Mouse (Mus musculus): ENCODE data around the gene Pcdh19. TPM values are rescaled to one million over a fixed set of nuclear protein-coding genes. Genes with fewer than 3 reads are reported as not detected.

Pcdh19 gene
- total and polyA plus RNA-seq, 3 experiments: not detected

DNA sequence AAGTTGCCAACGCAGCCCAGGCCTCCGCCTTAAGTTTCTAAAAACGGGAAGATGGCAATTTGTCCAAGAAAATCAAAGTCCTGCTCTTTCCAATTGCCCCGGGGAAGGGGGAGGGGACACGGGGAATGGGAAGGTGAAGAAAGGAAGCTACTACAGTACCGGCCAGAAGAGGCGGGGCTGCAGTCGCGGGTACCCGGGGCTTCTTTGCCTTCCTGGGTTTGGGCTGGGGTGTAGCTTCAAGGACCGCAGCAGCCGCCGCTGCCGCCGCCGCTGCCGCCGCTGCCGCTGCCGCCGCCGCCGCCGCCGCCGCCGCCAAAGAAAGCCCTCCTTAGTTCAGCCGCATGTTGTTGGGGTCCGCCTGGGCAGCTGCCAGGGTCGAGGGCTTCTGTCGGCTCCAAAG is 631 bp downstream of the Pcdh19 start:
- Histone ChIP-seq H3K9me3 (replicated peaks; ENCODE audit: low read length) (peaks cover 10% of the 10 kb centered on the region), H3K9ac (ENCODE audit: insufficient read depth, low read depth) (no peak overlapping the region), H3K36me3 (replicated peaks in 1 of 2; ENCODE audit: control insufficient read depth in 1 of 2, insufficient read depth in 1 of 2, low read length in 1 of 2) (no peaks in the 10 kb centered on the region), H3K27ac (ENCODE audit: insufficient read depth, low read depth) (no peak overlapping the region), H3K4me3 (replicated peaks in 1 of 3; ENCODE audit: low read depth in 2 of 3, low read length in 2 of 3, poor library complexity in 1 of 3) (no peak overlapping the region), H3K79me2 (replicated peaks; ENCODE audit: control insufficient read depth, extremely low read depth, insufficient read depth, poor library complexity, severe bottlenecking) (no peaks in the 10 kb centered on the region), H3K4me1 (ENCODE audit: control insufficient read depth in 1 of 2, insufficient read depth in 2 of 2) (no peaks in the 10 kb centered on the region), H3K4me2 (ENCODE audit: insufficient read depth, low read depth, poor library complexity, severe bottlenecking) (no peak overlapping the region), H3K27me3 (replicated peaks) (no peaks in the 10 kb centered on the region)
- dilution Hi-C loops (cut with MboI; ENCODE audit: extremely low pct_ligation_motif_present, extremely low pct_unique_long_range_greater_than_20kb, low sequenced_read_pairs) (no loop called here), in situ Hi-C loops (cut with MboI; ENCODE audit: low pct_ligation_motif_present, low pct_unique_long_range_greater_than_20kb, low sequenced_read_pairs) (no loop called here)
- TF ChIP-seq ZC3H11A (IDR thresholded peaks at IDR 0.05; ENCODE audit: low read depth, low read length) (no peak), MYC (IDR thresholded peaks at IDR 0.05; ENCODE audit: low read depth, low read length) (no peak), ZMIZ1 (IDR thresholded peaks at IDR 0.05; ENCODE audit: low read depth, low read length) (no peak), NRF1 (IDR thresholded peaks at IDR 0.05; ENCODE audit: low read depth, low read length) (no peak), MAFK (IDR thresholded peaks at IDR 0.05; ENCODE audit: insufficient replicate concordance, low read length) (no peak), KAT2A (IDR thresholded peaks at IDR 0.05; ENCODE audit: insufficient replicate concordance, low read length) (no peak), CHD1 (IDR thresholded peaks at IDR 0.05; ENCODE audit: low read depth, low read length) (no peak), MAX (IDR thresholded peaks at IDR 0.05; ENCODE audit: low read length) (no peak), UBTF (IDR thresholded peaks at IDR 0.05; ENCODE audit: low read depth, low read length) (no peak), TBP (conservative IDR thresholded peaks at IDR 0.05; ENCODE audit: low read depth, low read length) (no peak)
- DNase-seq (ENCODE audit: extremely low read depth): no peak

DNA sequence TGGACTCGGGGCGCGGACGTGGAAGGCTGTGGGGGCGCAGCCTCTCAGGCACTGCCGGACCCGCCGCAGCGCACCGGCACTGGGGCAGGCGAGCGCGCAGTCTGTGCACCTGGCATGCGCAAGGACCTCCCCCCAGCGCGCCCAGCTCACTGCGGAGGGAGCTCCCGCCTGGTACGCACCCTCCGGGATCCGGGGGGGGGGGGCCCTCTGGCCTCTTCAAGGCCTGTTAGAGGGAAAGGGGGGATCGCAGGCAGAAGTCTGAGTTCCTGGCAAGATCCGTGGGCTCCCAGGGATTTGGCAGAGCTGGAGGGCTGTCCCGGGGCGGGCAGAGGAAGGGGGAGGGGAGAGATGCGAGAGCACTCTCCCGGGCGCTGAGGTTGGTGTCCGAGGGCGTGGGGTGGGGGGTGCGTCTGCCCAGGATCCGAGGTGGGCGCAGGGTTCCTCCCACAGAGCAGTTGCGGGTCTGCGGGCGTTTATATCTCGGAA is 1.1 kb downstream of the Pcdh19 start:
- Histone ChIP-seq H3K4me3 (replicated peaks in 1 of 3; ENCODE audit: low read depth in 2 of 3, low read length in 2 of 3, poor library complexity in 1 of 3) (no peak overlapping the region), H3K36me3 (replicated peaks in 1 of 2; ENCODE audit: control insufficient read depth in 1 of 2, insufficient read depth in 1 of 2, low read length in 1 of 2) (no peaks in the 10 kb centered on the region), H3K4me2 (ENCODE audit: insufficient read depth, low read depth, poor library complexity, severe bottlenecking) (no peak overlapping the region), H3K4me1 (ENCODE audit: control insufficient read depth in 1 of 2, insufficient read depth in 2 of 2) (no peaks in the 10 kb centered on the region), H3K27me3 (replicated peaks) (no peaks in the 10 kb centered on the region), H3K9me3 (replicated peaks; ENCODE audit: low read length) (peaks cover 10% of the 10 kb centered on the region), H3K9ac (ENCODE audit: insufficient read depth, low read depth) (no peak overlapping the region), H3K27ac (ENCODE audit: insufficient read depth, low read depth) (no peak overlapping the region), H3K79me2 (replicated peaks; ENCODE audit: control insufficient read depth, extremely low read depth, insufficient read depth, poor library complexity, severe bottlenecking) (no peaks in the 10 kb centered on the region)
- no peak for TF ChIP-seq CHD2 (IDR thresholded peaks at IDR 0.05; ENCODE audit: low read length)
- TF ChIP-seq TBP (conservative IDR thresholded peaks at IDR 0.05; ENCODE audit: low read depth, low read length): no peak
- no peak for TF ChIP-seq RAD21 (IDR thresholded peaks at IDR 0.05; ENCODE audit: low read depth, low read length)
- TF ChIP-seq CHD1 (IDR thresholded peaks at IDR 0.05; ENCODE audit: low read depth, low read length): no peak
- no peak for TF ChIP-seq JUND (conservative IDR thresholded peaks at IDR 0.05; ENCODE audit: low read depth, low read length)
- no peak for TF ChIP-seq TCF12 (IDR thresholded peaks at IDR 0.05; ENCODE audit: low read depth, low read length)
- no peak for DNase-seq (ENCODE audit: extremely low read depth)
- in situ Hi-C loops (cut with MboI; ENCODE audit: low pct_ligation_motif_present, low pct_unique_long_range_greater_than_20kb, low sequenced_read_pairs) (no loop called here), dilution Hi-C loops (cut with MboI; ENCODE audit: extremely low pct_ligation_motif_present, extremely low pct_unique_long_range_greater_than_20kb, low sequenced_read_pairs) (no loop called here)

All from CH12.LX (cell line).